Mouse (Mus musculus): ENCODE measurements around the gene Rnf144a. TPM values are rescaled to one million over a fixed set of nuclear protein-coding genes. Genes with fewer than 3 reads are reported as not detected.

Gene Rnf144a
- total and polyA plus RNA-seq, 3 experiments, result not detected

DNA sequence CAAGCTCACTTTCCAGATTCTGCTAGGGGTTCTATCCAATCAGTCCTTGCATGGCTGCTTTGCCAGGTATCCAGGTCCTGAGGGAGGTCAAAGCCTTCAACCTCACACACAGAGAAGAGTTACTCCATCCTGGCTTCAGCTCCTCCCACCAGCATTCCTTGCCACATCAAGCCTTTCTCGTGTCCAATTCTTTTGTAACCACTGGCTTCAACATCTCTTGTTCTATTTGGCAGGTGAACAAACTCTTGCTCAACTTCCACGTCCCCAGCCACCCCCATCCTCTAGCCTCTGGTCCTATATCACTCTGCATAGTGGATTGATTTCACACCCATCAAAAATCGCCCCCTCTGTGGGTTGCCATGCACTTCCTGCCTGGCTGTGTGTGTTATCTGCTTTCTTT lies 98.8 kb downstream of the Rnf144a start:
- H3K79me2 ChIP-seq (ENCODE audit: control insufficient read depth, insufficient read depth, low read length, poor library complexity), result no peaks in the 10 kb centered on the region
- H3K4me3 ChIP-seq (ENCODE audit: control insufficient read depth in 1 of 2, insufficient read depth in 1 of 2, low read depth in 2 of 2, low read length in 2 of 2), result no peak overlapping the region
- H3K4me1 ChIP-seq (ENCODE audit: control insufficient read depth in 1 of 2, insufficient read depth in 2 of 2, low read length in 2 of 2), result no peaks in the 10 kb centered on the region
- H3K9me3 ChIP-seq (replicated peaks; ENCODE audit: insufficient read depth, low read length), result no peaks in the 10 kb centered on the region
- H3K36me3 ChIP-seq (ENCODE audit: control insufficient read depth in 1 of 2, insufficient read depth in 2 of 2, low read length in 2 of 2), result no peaks in the 10 kb centered on the region
- H3K9ac ChIP-seq (ENCODE audit: control insufficient read depth, low read depth, low read length, poor library complexity, severe bottlenecking), result no peak overlapping the region
- no peaks in the 10 kb centered on the region for H3K27me3 ChIP-seq (ENCODE audit: control insufficient read depth in 1 of 2, insufficient read depth in 2 of 2, low read length in 2 of 2)
- no peak overlapping the region for H3K27ac ChIP-seq (ENCODE audit: control insufficient read depth, low read depth, low read length)
- DNase-seq (ENCODE audit: low read depth, low spot score), result no peak
- TF ChIP-seq MXI1 (IDR thresholded peaks at IDR 0.05; ENCODE audit: low read depth, low read length), result no peak
- no peak for TF ChIP-seq JUND (IDR thresholded peaks at IDR 0.05; ENCODE audit: low read depth, low read length)
- TF ChIP-seq TCF12 (IDR thresholded peaks at IDR 0.05; ENCODE audit: low read depth, low read length), result no peak
- no peak for TF ChIP-seq POLR2AphosphoS5 (IDR thresholded peaks at IDR 0.05; ENCODE audit: borderline replicate concordance, low read depth, low read length)
- TF ChIP-seq SIN3A (IDR thresholded peaks at IDR 0.05; ENCODE audit: low read length), result no peak
- TF ChIP-seq ZMIZ1 (IDR thresholded peaks at IDR 0.05; ENCODE audit: low read depth, low read length), result no peak
- TF ChIP-seq GABPA (IDR thresholded peaks at IDR 0.05; ENCODE audit: low read depth, low read length), result no peak
- no peak for TF ChIP-seq CHD2 (IDR thresholded peaks at IDR 0.05; ENCODE audit: low read length)
- TF ChIP-seq SMC3 (IDR thresholded peaks at IDR 0.05; ENCODE audit: low read depth, low read length), result no peak
- TF ChIP-seq MAX (IDR thresholded peaks at IDR 0.05; ENCODE audit: low read length), result no peak
- no peak for TF ChIP-seq RCOR1 (IDR thresholded peaks at IDR 0.05; ENCODE audit: low read depth, low read length)
- TF ChIP-seq MEF2A (IDR thresholded peaks at IDR 0.05; ENCODE audit: extremely low read depth, insufficient replicate concordance, low read depth, low read length, poor library complexity, severe bottlenecking), result no peak
- no peak for TF ChIP-seq TBP (IDR thresholded peaks at IDR 0.05; ENCODE audit: low read depth, low read length)
- no peak for TF ChIP-seq KAT2A (conservative IDR thresholded peaks at IDR 0.05; ENCODE audit: low read depth, low read length)
- no peak for TF ChIP-seq ZC3H11A (IDR thresholded peaks at IDR 0.05; ENCODE audit: low read depth, low read length)

DNA sequence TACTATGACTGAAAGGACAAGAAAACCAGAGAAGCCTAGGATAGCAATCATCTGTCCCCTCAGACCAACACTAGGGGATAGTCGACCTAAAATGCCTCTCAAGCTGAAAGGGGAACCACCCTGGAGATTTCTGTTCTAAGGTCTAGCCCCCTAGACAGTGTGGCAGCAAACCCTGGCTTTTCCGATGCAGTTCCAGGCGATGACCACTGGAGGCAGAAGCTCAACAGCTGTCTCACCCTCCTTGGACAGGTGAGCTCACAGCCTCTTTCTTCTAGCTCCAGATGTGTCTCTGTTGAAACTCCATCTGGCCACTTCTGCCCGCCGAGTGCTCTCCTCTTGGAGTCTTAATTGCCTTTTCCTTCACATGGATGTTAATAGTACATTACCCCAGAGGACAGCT lies 100.1 kb downstream of the Rnf144a start:
- H3K79me2 ChIP-seq (ENCODE audit: control insufficient read depth, insufficient read depth, low read length, poor library complexity), result no peaks in the 10 kb centered on the region
- peak; percentile 6 for DNase-seq (ENCODE audit: low read depth, low spot score)
- H3K4me1 ChIP-seq (ENCODE audit: control insufficient read depth in 1 of 2, insufficient read depth in 2 of 2, low read length in 2 of 2), result no peaks in the 10 kb centered on the region
- no peaks in the 10 kb centered on the region for H3K9me3 ChIP-seq (replicated peaks; ENCODE audit: insufficient read depth, low read length)
- H3K4me3 ChIP-seq (ENCODE audit: control insufficient read depth in 1 of 2, insufficient read depth in 1 of 2, low read depth in 2 of 2, low read length in 2 of 2), result no peak overlapping the region
- no peak overlapping the region for H3K27ac ChIP-seq (ENCODE audit: control insufficient read depth, low read depth, low read length)
- no peaks in the 10 kb centered on the region for H3K36me3 ChIP-seq (ENCODE audit: control insufficient read depth in 1 of 2, insufficient read depth in 2 of 2, low read length in 2 of 2)
- TF ChIP-seq CTCF (IDR thresholded peaks at IDR 0.05 in 2 of 3, conservative IDR thresholded peaks at IDR 0.05 in 1 of 3; ENCODE audit: control insufficient read depth in 1 of 3, insufficient read depth in 1 of 3, low read depth in 2 of 3, low read length in 3 of 3, poor library complexity in 1 of 3, severe bottlenecking in 1 of 3), result peak in 2 of 3 experiments; percentile 21 to 23; a peak in 4 of 6 replicates
- no peak for TF ChIP-seq MXI1 (IDR thresholded peaks at IDR 0.05; ENCODE audit: low read depth, low read length)
- no peak overlapping the region for H3K9ac ChIP-seq (ENCODE audit: control insufficient read depth, low read depth, low read length, poor library complexity, severe bottlenecking)
- H3K27me3 ChIP-seq (ENCODE audit: control insufficient read depth in 1 of 2, insufficient read depth in 2 of 2, low read length in 2 of 2), result no peaks in the 10 kb centered on the region

DNA sequence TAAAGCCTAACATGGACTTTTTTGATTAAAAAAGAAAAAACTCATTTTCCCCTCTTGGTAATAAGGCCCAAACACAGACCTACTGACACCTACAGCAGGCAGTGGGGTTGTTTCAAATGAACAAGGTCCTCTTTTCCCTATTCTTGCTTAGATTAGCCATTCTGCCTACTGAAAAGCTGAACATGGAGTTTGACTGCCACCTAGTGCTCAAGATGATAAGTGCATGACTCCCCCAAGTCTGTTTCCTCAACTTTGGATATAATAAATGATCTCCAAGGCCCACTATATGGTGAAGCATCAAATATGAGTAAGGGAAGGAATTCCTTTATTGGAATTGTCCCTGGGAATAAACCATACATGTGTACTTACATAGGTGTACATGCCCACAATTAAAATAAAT lies 103.5 kb downstream of the Rnf144a start:
- H3K9ac ChIP-seq (ENCODE audit: control insufficient read depth, low read depth, low read length, poor library complexity, severe bottlenecking), result no peak overlapping the region
- no peaks in the 10 kb centered on the region for H3K9me3 ChIP-seq (replicated peaks; ENCODE audit: insufficient read depth, low read length)
- no peaks in the 10 kb centered on the region for H3K36me3 ChIP-seq (ENCODE audit: control insufficient read depth in 1 of 2, insufficient read depth in 2 of 2, low read length in 2 of 2)
- H3K79me2 ChIP-seq (ENCODE audit: control insufficient read depth, insufficient read depth, low read length, poor library complexity), result no peaks in the 10 kb centered on the region
- H3K27me3 ChIP-seq (ENCODE audit: control insufficient read depth in 1 of 2, insufficient read depth in 2 of 2, low read length in 2 of 2), result no peaks in the 10 kb centered on the region
- peak; percentile 50 for DNase-seq (ENCODE audit: low read depth, low spot score)
- H3K4me1 ChIP-seq (ENCODE audit: control insufficient read depth in 1 of 2, insufficient read depth in 2 of 2, low read length in 2 of 2), result no peaks in the 10 kb centered on the region
- H3K27ac ChIP-seq (ENCODE audit: control insufficient read depth, low read depth, low read length), result no peak overlapping the region
- TF ChIP-seq ZNF384 (IDR thresholded peaks at IDR 0.05; ENCODE audit: low read depth, low read length), result no peak
- peak; percentile 77 for TF ChIP-seq RAD21 (IDR thresholded peaks at IDR 0.05; ENCODE audit: low read depth, low read length)
- TF ChIP-seq SMC3 (IDR thresholded peaks at IDR 0.05; ENCODE audit: low read depth, low read length), result peak; percentile 62
- TF ChIP-seq CTCF (IDR thresholded peaks at IDR 0.05 in 2 of 3, conservative IDR thresholded peaks at IDR 0.05 in 1 of 3; ENCODE audit: control insufficient read depth in 1 of 3, insufficient read depth in 1 of 3, low read depth in 2 of 3, low read length in 3 of 3, poor library complexity in 1 of 3, severe bottlenecking in 1 of 3), result peak; percentile 32 to 68 (median 48)
- TF ChIP-seq ZC3H11A (IDR thresholded peaks at IDR 0.05; ENCODE audit: low read depth, low read length), result peak; percentile 40; the same call in 1 of the 2 replicates
- H3K4me3 ChIP-seq (ENCODE audit: control insufficient read depth in 1 of 2, insufficient read depth in 1 of 2, low read depth in 2 of 2, low read length in 2 of 2), result no peak overlapping the region

Data from MEL (cell line).